Mouse (Mus musculus) lung, adult 2 months (tissue): ENCODE measurements around the gene Gadd45b. TPM values are rescaled to one million over a fixed set of nuclear protein-coding genes. Genes with fewer than 3 reads are reported as not detected.

Source experiments
- DNase-seq: peaks from one replicate; pipeline ENCODE4 v3.0.0; 2022
- H3K4me1 ChIP-seq: fragments of 200-500 bp; 2 replicates; pipeline ENCODE4 v1.6.1; 2011; ENCODE audit warnings: low read length; ENCODE audit not compliant: control insufficient read depth, insufficient read depth
- H3K4me3 ChIP-seq: fragments of 200-500 bp; replicated peaks from 2 replicates; pipeline ENCODE3; 2011; ENCODE audit warnings: low read depth, mild to moderate bottlenecking, control low read depth, low read length; ENCODE audit errors: extremely low read depth
- CTCF ChIP-seq: fragments of 200-500 bp; IDR thresholded peaks from 2 replicates; pipeline ENCODE4 v1.5.1; 2011; ENCODE audit warnings: mild to moderate bottlenecking, low read length, control low read depth; ENCODE audit not compliant: insufficient read depth
- POLR2A ChIP-seq: fragments of 200-500 bp; IDR thresholded peaks from 2 replicates; pipeline ENCODE4 v1.6.1; 2011; ENCODE audit warnings: low read depth, mild to moderate bottlenecking, control low read depth, low read length, borderline replicate concordance; ENCODE audit errors: extremely low read depth
- WGBS: fragments of 180-500 bp; shearing (Covaris S2); methylation state at CpG from one replicate; pipeline ENCODE4 v1.1.7; 2018; 5-methylcytosine and 5-hydroxymethylcytosine counted together
- polyA plus RNA-seq: library from polyadenylated mRNA; depleted of rRNA; stranded (reverse); fragments of >200 nt; gene quantifications from 2 replicates; pipeline ENCODE4 v1.2.3, GENCODE M21; 2012; rRNA removed

Gadd45b gene
- 103 and 120 TPM in 2 replicates for polyA plus RNA-seq

- under 1% methylated on average over 56 of the region's 56 CpGs for WGBS
- peak; percentile 98 for DNase-seq
These were observed at the start of gene Gadd45b for GRCm38 (mm10) chr10:80929299-80930226. Gene Gadd45b, plus strand, starts transcription at chr10:80930073.

GRCm38 (mm10) chr10:80880131-80880641, 49.7 kb upstream of the Gadd45b start:
- peak; percentile 98 for TF ChIP-seq CTCF
- no peak for TF ChIP-seq POLR2A
- Histone ChIP-seq H3K4me1 (no peaks in the 10 kb centered on the region), H3K4me3 (no peak overlapping the region)
- 7% methylated on average over 5 of the region's 5 CpGs for WGBS
- DNase-seq = peak; percentile 57

More at GRCm38 (mm10) chr10:80929299-80930226, at the start of gene Gadd45b:
- Histone ChIP-seq H3K4me3 (peak within 1 kb of the TSS; percentile 97), H3K4me1 (peaks cover 21% of the 10 kb centered on the region)
- TF ChIP-seq POLR2A = peak; percentile 100
- no peak for TF ChIP-seq CTCF

DNA sequence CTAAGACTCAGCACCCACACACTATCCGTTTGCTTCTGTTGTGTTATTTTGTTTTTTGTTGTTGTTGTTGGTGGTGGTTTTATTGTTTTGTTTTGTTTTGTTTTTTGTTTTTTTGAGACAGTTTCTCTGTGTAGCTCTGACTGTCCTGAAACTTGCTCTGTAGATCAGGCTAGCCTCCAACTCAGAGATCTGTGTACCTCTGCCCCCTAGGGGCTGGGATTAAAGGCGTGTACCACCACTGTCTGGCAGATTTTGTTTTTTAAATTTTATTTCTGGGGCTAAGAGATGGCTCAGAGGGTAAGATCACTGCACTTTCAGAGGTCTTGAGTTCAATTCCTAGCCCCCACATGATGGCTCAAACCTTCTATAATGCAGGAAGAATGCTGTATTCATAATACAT, 49.0 kb upstream of the Gadd45b start:
- TF ChIP-seq POLR2A (no peak), CTCF (no peak)
- no peak overlapping the region for H3K4me3 ChIP-seq
- WGBS = 69% methylated on average over 2 of the region's 2 CpGs
- no peak for DNase-seq
- H3K4me1 ChIP-seq = no peaks in the 10 kb centered on the region

DNA sequence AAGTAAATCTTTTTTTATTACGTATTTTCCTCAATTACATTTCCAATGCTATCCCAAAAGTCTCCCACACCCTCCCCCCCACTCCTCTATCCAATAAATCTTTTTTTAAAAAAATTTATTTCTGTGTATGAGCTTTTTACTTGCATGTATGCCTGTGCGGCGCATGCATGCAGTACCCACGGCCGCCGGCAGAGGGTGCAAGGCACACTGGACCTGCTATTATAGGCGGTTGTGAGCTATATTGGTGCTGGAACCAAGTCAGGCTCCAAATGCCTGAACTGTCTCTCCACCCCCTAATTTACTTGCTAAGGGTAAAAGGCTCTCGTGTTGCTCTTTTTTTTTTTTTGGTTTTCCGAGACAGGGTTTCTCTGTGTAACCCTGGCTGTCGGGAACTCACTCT, 48.6 kb upstream of the Gadd45b start:
- peak; percentile 74 for DNase-seq

GRCm38 (mm10) chr10:80887181-80887580, 42.7 kb upstream of the Gadd45b start:
- no peaks in the 10 kb centered on the region for H3K4me1 ChIP-seq
- TF ChIP-seq POLR2A = no peak
- TF ChIP-seq CTCF = no peak
- 33% methylated on average over 11 of the region's 11 CpGs for WGBS
- peak; percentile 23 for DNase-seq
- no peak overlapping the region for H3K4me3 ChIP-seq

More for the DNA sequence above, 48.6 kb upstream of the Gadd45b start:
- peak; percentile 86 for TF ChIP-seq CTCF
- TF ChIP-seq POLR2A = no peak
- Histone ChIP-seq H3K4me3 (no peak overlapping the region), H3K4me1 (no peaks in the 10 kb centered on the region)
- WGBS = 25% methylated on average over 10 of the region's 10 CpGs

GRCm38 (mm10) chr10:80895100-80895499, 34.8 kb upstream of the Gadd45b start:
- Histone ChIP-seq H3K4me3 (no peak overlapping the region), H3K4me1 (peaks cover 7% of the 10 kb centered on the region; the same call in 1 of the 2 replicates)
- 82% methylated on average over 7 of the region's 7 CpGs for WGBS
- no peak for DNase-seq
- TF ChIP-seq CTCF (no peak), POLR2A (no peak)

DNA sequence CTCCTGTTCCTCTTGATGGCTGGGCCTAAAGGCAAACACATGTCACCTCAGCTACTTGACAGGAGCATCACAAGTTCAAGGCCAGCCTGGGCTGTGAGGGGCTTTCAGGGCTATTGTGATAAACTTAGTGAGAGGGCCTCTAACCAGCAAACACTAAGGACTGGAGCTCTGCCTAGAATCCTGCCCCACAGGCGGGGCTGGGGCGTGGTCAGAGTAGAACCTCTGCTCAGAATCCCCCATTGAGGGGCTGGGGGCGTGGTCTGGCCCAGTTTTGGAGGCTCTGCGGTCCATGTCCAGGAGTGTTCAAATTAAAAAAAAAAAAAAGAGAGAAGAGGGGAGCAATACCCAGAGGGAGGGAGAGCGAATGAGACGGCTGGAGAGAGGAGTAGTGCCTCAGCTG, 34.2 kb upstream of the Gadd45b start:
- Histone ChIP-seq H3K4me3 (no peak overlapping the region), H3K4me1 (peaks cover 7% of the 10 kb centered on the region; the same call in 1 of the 2 replicates)
- TF ChIP-seq POLR2A = no peak
- TF ChIP-seq CTCF = no peak
- WGBS = 78% methylated on average over 6 of the region's 6 CpGs
- no peak for DNase-seq

DNA sequence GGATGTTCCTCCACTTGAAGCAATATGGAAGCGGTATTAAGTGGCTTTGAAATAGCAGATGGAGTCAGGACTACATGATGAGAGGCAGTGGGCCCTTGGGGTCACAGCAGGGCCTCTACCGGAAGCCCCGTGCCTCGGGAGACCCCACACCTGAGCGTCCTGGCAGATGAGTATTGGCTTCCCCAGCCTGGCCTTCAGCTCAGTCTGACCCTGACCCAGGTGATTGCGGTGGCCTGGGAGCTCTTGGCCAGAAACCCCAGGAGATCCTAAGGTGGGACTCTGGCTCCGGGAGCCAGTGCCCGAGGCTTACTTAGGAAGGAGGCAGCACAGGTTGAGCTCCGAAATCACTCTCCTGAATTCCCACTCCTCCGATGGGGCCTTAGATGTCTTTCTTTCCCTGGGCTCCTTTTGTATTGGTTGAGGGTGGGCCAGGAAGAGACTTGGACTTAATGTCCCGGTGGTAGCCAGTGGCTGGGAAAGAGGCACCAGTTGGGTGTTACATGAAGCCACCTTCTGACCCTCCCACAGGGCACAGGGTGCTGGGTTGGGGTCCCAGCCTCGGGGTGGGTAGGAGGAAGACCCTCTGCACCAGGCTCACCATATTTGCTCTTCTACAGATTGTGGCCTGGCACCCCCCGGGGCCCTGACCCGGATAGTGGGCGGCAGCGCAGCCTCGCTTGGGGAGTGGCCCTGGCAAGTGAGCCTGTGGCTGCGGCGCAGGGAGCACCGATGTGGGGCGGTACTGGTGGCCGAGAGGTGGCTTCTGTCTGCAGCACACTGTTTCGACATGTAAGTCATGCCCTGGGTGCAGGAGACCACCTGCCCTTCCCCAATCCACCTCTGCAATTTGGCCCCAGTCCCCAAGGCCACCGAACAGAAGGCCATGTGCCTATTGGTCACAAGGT, 33.0 kb upstream of the Gadd45b start:
- no peak overlapping the region for H3K4me3 ChIP-seq
- WGBS = 76% methylated on average over 24 of the region's 24 CpGs
- DNase-seq = no peak
- peaks cover 7% of the 10 kb centered on the region; the same call in 1 of the 2 replicates for H3K4me1 ChIP-seq
- TF ChIP-seq CTCF (no peak), POLR2A (no peak)
